Mouse (Mus musculus): ENCODE results near the gene B430305J03Rik.

B430305J03Rik gene

DNA sequence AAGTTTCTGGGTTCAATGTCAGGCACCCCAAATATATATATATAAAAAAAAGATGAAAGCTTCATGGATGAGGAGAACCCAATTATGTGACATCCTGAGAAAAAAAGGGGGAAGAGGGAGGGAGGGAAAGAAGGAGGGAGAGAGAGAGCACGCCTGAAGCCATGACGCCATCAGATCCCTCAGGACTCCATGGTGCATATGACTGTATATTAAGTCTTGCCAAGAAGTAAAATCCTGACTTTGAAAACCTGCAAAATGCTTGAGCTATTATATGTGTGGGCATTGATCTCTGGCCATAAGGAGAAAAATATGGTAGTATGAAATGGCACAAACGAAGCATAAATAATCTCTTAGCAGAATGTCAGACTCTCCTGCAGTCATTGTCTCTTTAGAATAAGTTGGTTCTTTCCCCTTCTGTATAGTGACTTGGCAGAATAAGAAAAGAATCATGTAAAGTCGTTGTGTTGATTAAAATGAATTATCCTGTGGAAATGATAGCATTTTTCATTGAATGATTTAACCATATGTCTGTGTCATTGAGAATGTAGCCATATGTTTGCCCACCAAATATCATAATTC is 17.6 kb downstream of the B430305J03Rik start:
- no peak for DNase-seq (ENCODE audit: low read depth, low spot score)

DNA sequence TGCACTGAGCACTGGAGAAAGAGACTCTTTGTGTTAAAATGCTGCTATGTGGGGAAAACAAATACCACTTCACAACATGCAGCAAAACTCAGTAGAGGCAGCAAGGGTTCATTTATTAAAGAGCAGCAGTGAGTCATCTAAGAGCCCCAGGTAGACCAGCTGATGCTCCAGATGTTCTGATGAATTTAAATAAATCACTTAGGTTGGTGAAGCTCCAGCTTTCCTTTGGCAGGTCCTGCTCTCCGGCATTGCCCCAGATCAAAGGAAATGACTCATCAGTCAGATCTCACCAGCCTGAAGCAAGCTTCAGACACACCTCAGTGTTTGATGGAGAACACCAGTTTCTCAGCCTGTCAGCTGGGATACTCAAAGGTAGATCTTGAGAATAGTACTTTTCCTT is 20.1 kb downstream of the B430305J03Rik start:
- DNase-seq (ENCODE audit: low read depth, low spot score), result no peak

DNA sequence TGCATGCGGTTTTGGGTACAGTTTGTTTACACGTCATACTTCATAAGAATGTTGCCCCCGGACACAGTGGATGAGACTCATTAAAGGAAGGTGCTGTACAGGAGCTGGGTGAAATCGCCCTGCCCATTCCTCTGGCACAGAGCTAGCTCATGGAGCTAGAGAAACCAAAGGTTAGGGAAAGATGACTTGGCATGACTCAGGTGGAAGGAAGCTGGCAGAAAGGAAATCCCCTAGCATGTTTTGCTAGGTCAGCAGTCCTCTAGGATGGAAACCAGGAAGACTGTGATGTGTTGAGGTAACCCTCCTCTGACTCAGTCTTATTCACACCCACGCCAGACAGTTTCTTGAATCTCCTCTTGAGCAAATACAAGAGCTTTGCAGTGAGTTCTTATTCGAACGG is 21.7 kb downstream of the B430305J03Rik start:
- no peak for DNase-seq (ENCODE audit: low read depth, low spot score)

DNA sequence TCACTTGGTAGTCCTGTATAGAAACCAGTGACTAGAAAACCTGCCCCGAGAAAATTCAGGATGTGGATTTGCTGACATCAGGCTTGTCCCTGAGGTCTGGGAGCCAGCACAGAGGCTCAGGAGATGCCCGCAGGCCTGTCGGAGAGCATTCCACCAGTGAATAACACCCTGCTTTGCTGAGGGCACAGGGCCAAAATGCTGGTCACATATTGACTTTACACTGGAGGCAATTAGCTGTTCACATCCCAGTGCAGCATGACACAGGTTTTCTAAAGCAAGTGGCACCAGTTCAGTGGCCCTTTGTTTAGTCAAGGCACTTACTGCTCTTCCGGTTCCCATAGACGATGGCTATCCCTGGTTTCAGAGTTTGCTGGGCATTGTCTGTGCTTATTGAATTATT is 25.4 kb downstream of the B430305J03Rik start:
- DNase-seq (ENCODE audit: low read depth, low spot score), result no peak

DNA sequence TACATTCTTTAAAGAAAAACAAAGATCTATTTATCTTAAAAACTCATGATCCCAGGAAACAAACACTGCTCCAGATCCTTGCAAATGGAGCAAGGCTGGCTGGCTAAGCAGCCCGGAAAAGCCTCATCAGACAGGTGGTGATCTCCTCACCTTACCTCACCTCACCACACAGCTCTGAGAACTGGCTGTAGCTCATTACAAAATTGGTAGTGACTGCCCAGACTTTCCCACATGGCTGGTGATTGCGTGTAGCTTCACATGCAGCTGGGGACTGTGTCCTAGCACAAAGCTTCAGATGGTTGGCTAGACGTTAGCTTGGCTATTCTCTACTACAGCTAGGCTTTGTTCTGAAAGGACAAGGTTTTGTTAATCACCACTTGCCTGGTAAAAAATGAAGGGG is 28.5 kb downstream of the B430305J03Rik start:
- no peak for DNase-seq (ENCODE audit: low read depth, low spot score)

DNA sequence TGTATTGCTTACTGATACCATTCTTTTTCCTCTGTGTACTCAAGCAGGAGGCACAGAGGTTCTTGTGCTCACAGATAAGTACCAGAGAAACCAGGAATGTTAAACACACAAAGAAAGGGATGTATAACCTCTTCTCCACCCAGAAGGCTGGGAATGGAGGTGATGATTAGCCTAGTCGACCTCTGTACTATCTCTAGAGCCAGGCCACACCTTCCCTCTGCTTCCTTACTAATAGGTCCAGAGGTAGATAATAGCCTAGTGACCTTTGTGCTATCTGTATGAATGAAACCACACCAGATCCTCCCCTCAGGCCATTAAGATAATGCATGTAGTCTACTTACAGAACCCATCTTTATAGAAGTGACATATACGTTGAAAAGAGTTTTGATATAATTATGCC is 29.5 kb downstream of the B430305J03Rik start:
- no peak for DNase-seq (ENCODE audit: low read depth, low spot score)

DNA sequence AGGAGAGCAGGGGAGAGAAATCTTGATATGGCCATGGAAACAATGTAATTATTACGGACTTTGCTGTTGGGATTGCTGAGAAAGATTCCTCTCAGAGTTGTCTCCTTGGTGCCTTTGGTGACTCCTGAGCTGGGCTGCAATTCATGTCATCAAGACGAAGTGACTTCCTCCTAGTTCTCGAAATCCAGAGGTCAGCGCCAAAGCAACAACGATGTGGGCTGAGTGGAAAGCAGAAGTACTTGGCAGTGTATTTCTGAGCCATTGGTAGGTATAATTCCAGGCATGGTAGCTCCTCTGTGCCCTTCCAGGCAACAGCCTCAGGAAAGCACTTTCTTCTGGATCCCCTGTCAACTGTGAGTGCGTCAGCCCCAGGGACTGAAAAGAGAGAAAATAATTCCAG is 44.1 kb downstream of the B430305J03Rik start:
- DNase-seq (ENCODE audit: low read depth, low spot score), result no peak

DNA sequence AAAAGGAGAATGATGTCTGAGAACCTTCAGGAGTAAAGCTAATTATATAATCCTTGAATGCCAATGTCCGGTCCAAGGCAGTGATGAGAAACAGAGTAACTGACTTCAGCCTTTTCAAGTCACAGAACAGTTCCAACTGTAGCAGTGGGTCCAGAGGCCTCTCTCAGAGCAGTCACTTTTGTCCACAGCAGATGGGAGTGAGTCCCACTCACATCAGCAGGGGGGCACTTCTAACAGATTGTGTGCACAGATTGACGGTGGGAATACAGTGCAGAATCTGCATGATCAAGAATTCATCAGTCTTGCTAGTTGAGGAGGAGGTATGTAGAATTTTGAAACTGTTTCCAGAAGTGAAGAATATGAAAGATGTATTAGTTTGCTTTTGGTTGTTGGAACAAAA is 45.7 kb downstream of the B430305J03Rik start:
- DNase-seq (ENCODE audit: low read depth, low spot score), result no peak

DNA sequence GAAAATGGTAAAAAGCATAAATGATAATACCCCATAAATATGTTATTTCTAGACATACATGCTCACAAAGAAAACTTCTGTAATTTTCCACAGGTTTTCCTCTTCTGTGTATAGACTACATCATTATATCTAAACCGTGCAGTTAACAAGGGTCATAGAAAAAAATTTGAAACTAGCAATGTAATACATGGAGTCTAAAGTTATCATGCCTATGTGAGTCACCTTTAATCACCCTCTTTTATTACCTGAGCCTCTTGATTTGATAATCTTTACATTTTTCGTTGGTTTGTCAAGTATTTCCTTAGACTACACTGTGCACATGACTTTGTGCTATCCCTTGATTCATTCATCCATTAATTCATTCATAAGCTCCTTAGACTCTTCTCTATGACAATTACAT is 50.7 kb downstream of the B430305J03Rik start:
- DNase-seq (ENCODE audit: low read depth, low spot score), result no peak

Data from retina, adult 2 months (tissue).